Mouse (Mus musculus) limb, embryonic 15.5 days (tissue): ENCODE results near the gene Tspan2. TPM values are rescaled to one million over a fixed set of nuclear protein-coding genes. Genes with fewer than 3 reads are reported as not detected.

Experiments
- ATAC-seq: fragments of 200-750 bp; cut with Nextera tagmentation; 2 replicates; pipeline ENCODE4 v1.8.0; 2017; ENCODE audit warnings: low read depth, moderate TSS enrichment; ENCODE audit not compliant: insufficient number of reproducible peaks, low FRiP score, low TSS enrichment
- H3K27ac ChIP-seq: fragments of 300-500 bp; sonication (generic); 2 replicates; pipeline ENCODE4 v1.5.1; 2015; ENCODE audit warnings: moderate library complexity, mild to moderate bottlenecking, inconsistent platforms
- H3K27me3 ChIP-seq: fragments of 300-500 bp; sonication (generic); 2 replicates; pipeline ENCODE4 v1.6.1; 2015; ENCODE audit warnings: inconsistent platforms
- H3K36me3 ChIP-seq: fragments of 300-500 bp; sonication (generic); 2 replicates; pipeline ENCODE4 v1.6.1; 2015; ENCODE audit warnings: inconsistent platforms
- H3K4me1 ChIP-seq: fragments of 300-500 bp; sonication (generic); 2 replicates; pipeline ENCODE4 v1.6.1; 2015; ENCODE audit warnings: inconsistent platforms
- H3K4me2 ChIP-seq: fragments of 300-500 bp; sonication (generic); 2 replicates; pipeline ENCODE4 v1.6.1; 2015; ENCODE audit warnings: mild to moderate bottlenecking, inconsistent platforms
- H3K4me3 ChIP-seq: fragments of 300-500 bp; sonication (generic); 2 replicates; pipeline ENCODE4 v1.5.1; 2015; ENCODE audit warnings: mild to moderate bottlenecking, inconsistent platforms
- H3K9ac ChIP-seq: fragments of 300-500 bp; sonication (generic); 2 replicates; pipeline ENCODE4 v1.6.1; 2015; ENCODE audit warnings: inconsistent platforms
- H3K9me3 ChIP-seq: fragments of 300-500 bp; sonication (generic); 2 replicates; pipeline ENCODE4 v1.6.1; 2016; ENCODE audit warnings: inconsistent platforms
- WGBS: fragments of 180-500 bp; shearing (Covaris S2); methylation state at CpG from one replicate; pipeline ENCODE4 v1.1.7; 2015; 5-methylcytosine and 5-hydroxymethylcytosine counted together
- polyA plus RNA-seq: library from polyadenylated mRNA; unstranded; fragments of >200 nt; fragmentation: Nextera tagmentation; extraction: Ambion mirVana; gene quantifications from 2 replicates; pipeline ENCODE4 v1.2.1, GENCODE M21; 2015

The Tspan2 gene
- polyA plus RNA-seq, 1 experiment from 2014 or later, result 7.2 TPM

- H3K9ac ChIP-seq, result no peak overlapping the region
- 92% methylated on average over 5 of the region's 5 CpGs for WGBS
- no peak overlapping the region for H3K27ac ChIP-seq
These were observed 16.8 kb downstream of the Tspan2 start for GRCm38 (mm10) chr3:102751136-102751535.

DNA sequence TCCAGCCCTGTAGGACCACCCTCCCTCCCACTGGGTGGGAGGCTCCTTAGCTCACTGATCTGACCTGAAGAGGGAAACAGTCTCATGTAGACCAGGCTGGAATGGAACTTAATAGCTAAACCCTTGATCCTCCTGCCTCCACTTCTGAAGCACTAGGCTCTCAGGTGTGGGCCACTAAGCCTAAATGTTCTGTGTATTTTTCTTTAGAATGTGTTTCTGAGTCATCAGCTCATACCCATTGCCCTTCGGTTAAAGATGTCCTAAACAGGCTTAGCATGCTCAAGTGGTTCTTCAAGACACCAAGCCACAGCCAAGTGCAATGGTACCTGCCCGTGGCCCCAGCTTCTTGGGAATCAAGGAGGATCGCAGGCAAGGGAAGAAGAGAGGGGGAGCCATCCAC is 17.2 kb downstream of the Tspan2 start:
- Histone ChIP-seq H3K27me3 (no peaks in the 10 kb centered on the region), H3K9me3 (no peaks in the 10 kb centered on the region), H3K27ac (no peak overlapping the region), H3K9ac (no peak overlapping the region), H3K4me3 (no peak overlapping the region), H3K4me1 (peaks cover 17% of the 10 kb centered on the region; the same call in 1 of the 2 replicates), H3K36me3 (0 out of 2 replicates have a peak, but pooled peaks cover 4% of the 10 kb centered on the region), H3K4me2 (no peak overlapping the region)
- 86% methylated on average over 3 of the region's 3 CpGs for WGBS
- no peak for ATAC-seq

More at GRCm38 (mm10) chr3:102751136-102751535, 16.8 kb downstream of the Tspan2 start:
- Histone ChIP-seq H3K27me3 (no peaks in the 10 kb centered on the region), H3K4me3 (no peak overlapping the region), H3K4me1 (peaks cover 17% of the 10 kb centered on the region; the same call in 1 of the 2 replicates), H3K9me3 (no peaks in the 10 kb centered on the region), H3K4me2 (no peak overlapping the region), H3K36me3 (0 out of 2 replicates have a peak, but pooled peaks cover 4% of the 10 kb centered on the region)
- ATAC-seq, result no peak

- 89% methylated on average over 4 of the region's 4 CpGs for WGBS
- H3K27ac ChIP-seq, result no peak overlapping the region
These were observed 17.7 kb downstream of the Tspan2 start for GRCm38 (mm10) chr3:102752053-102752452.

DNA sequence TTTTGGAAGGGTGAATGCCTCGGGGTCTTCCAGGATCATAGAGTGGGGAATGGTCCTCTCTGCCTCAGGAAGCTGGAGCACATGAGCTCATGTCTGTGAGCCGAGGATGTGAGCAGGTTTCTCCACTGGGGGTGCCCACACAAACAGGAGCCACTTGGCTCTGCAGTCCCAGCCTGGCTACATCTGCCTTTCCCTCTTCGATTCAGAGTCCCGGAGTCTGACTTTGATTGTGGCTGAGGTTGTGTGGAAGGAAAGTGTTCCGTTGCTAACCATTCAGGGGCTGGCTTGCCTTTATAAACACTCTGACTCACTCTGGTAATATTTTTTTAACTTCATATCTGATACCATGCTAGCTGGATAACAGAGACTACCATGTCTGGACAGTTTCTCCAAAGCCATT is 18.1 kb downstream of the Tspan2 start:
- 0 out of 2 replicates have a peak, but pooled peaks cover 4% of the 10 kb centered on the region for H3K36me3 ChIP-seq
- no peak overlapping the region for H3K9ac ChIP-seq
- H3K27me3 ChIP-seq, result no peaks in the 10 kb centered on the region
- peaks cover 12% of the 10 kb centered on the region; the same call in 1 of the 2 replicates for H3K4me1 ChIP-seq
- H3K4me2 ChIP-seq, result no peak overlapping the region
- no peak overlapping the region for H3K27ac ChIP-seq
- no peak for ATAC-seq
- H3K4me3 ChIP-seq, result no peak overlapping the region
- no peaks in the 10 kb centered on the region for H3K9me3 ChIP-seq
- WGBS, result 60% methylated on average over 5 of the region's 5 CpGs

More at GRCm38 (mm10) chr3:102752053-102752452, 17.7 kb downstream of the Tspan2 start:
- Histone ChIP-seq H3K9me3 (no peaks in the 10 kb centered on the region), H3K4me2 (no peak overlapping the region), H3K27me3 (no peaks in the 10 kb centered on the region), H3K4me3 (no peak overlapping the region), H3K4me1 (peaks cover 14% of the 10 kb centered on the region; the same call in 1 of the 2 replicates), H3K9ac (no peak overlapping the region), H3K36me3 (0 out of 2 replicates have a peak, but pooled peaks cover 4% of the 10 kb centered on the region)
- ATAC-seq, result no peak

GRCm38 (mm10) chr3:102755801-102756200 is 21.5 kb downstream of the Tspan2 start:
- no peak overlapping the region for H3K4me2 ChIP-seq
- no peak for ATAC-seq

DNA sequence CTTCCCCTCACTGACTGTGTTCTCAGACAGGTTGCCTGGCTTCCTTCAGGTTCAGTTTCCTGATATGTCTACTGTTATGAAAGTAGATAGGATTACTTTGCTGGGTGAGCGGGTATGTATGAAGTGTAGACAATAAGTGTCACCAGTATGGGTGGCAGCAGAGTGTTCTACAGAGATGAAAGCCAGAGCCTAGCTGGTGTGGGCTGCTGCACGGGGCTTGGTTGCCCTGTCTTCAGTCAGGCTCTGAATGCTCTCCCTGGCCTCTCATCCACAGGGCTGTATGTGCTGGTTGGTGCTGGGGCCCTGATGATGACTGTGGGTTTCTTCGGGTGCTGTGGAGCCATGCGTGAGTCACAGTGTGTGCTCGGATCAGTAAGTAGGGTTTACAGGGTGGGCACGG is 22.7 kb downstream of the Tspan2 start:
- Histone ChIP-seq H3K4me2 (no peak overlapping the region), H3K27me3 (no peaks in the 10 kb centered on the region), H3K9me3 (no peaks in the 10 kb centered on the region), H3K4me1 (peaks cover 10% of the 10 kb centered on the region; the same call in 1 of the 2 replicates), H3K4me3 (no peak overlapping the region), H3K36me3 (0 out of 2 replicates have a peak, but pooled peaks cover 4% of the 10 kb centered on the region), H3K9ac (no peak overlapping the region), H3K27ac (no peak overlapping the region)
- ATAC-seq, result no peak
- 70% methylated on average over 6 of the region's 6 CpGs for WGBS

More at GRCm38 (mm10) chr3:102755801-102756200, 21.5 kb downstream of the Tspan2 start:
- 0 out of 2 replicates have a peak, but pooled peaks cover 4% of the 10 kb centered on the region for H3K36me3 ChIP-seq
- no peaks in the 10 kb centered on the region for H3K9me3 ChIP-seq
- H3K4me1 ChIP-seq, result peaks cover 12% of the 10 kb centered on the region; the same call in 1 of the 2 replicates
- no peak overlapping the region for H3K4me3 ChIP-seq
- H3K27ac ChIP-seq, result no peak overlapping the region
- WGBS, result 52% methylated on average over 1 of the region's 1 CpGs
- H3K9ac ChIP-seq, result no peak overlapping the region
- H3K27me3 ChIP-seq, result no peaks in the 10 kb centered on the region

DNA sequence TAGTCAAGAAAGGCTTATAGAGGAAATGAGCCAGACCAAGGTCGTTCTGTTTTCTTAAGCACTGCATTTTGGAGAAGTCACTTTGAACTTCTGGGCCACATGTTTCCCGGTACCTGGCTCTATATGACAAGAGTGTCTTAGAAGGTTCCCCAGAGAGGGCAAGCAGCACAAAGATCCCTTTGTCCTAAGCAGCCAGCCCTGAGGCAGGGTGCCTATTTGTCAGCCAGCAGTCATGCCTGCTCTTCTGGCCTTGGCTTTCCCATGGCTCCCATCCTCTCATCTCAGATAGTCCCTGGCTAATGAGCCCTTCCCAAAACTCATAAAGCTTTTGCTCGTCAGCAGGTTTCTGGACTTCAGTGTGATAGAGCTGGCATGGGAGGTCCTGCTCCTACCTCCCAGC is 25.9 kb downstream of the Tspan2 start:
- Histone ChIP-seq H3K4me3 (no peak overlapping the region), H3K27me3 (no peaks in the 10 kb centered on the region), H3K36me3 (0 out of 2 replicates have a peak, but pooled peaks cover 4% of the 10 kb centered on the region), H3K27ac (no peak overlapping the region), H3K9me3 (no peaks in the 10 kb centered on the region), H3K9ac (no peak overlapping the region), H3K4me2 (no peak overlapping the region), H3K4me1 (peaks cover 12% of the 10 kb centered on the region)
- WGBS, result 48% methylated on average over 3 of the region's 3 CpGs
- ATAC-seq, result no peak

GRCm38 (mm10) chr3:102762388-102762787 is 28.1 kb downstream of the Tspan2 start:
- no peaks in the 10 kb centered on the region for H3K27me3 ChIP-seq
- no peak overlapping the region for H3K4me2 ChIP-seq
- H3K9me3 ChIP-seq, result no peaks in the 10 kb centered on the region
- no peak overlapping the region for H3K4me3 ChIP-seq
- H3K9ac ChIP-seq, result no peak overlapping the region
- H3K27ac ChIP-seq, result no peak overlapping the region
- ATAC-seq, result no peak
- WGBS, result 63% methylated on average over 3 of the region's 3 CpGs
- H3K4me1 ChIP-seq, result peaks cover 6% of the 10 kb centered on the region
- 0 out of 2 replicates have a peak, but pooled peaks cover 8% of the 10 kb centered on the region for H3K36me3 ChIP-seq

- Histone ChIP-seq H3K4me3 (no peak overlapping the region), H3K4me1 (peaks cover 6% of the 10 kb centered on the region), H3K27ac (peak overlapping the region; percentile 43), H3K9me3 (no peaks in the 10 kb centered on the region), H3K27me3 (no peaks in the 10 kb centered on the region), H3K9ac (no peak overlapping the region), H3K36me3 (0 out of 2 replicates have a peak, but pooled peaks cover 8% of the 10 kb centered on the region), H3K4me2 (no peak overlapping the region)
- WGBS, result 42% methylated on average over 10 of the region's 10 CpGs
- ATAC-seq, result no peak
These were observed 29.5 kb downstream of the Tspan2 start for GRCm38 (mm10) chr3:102763713-102764400.

DNA sequence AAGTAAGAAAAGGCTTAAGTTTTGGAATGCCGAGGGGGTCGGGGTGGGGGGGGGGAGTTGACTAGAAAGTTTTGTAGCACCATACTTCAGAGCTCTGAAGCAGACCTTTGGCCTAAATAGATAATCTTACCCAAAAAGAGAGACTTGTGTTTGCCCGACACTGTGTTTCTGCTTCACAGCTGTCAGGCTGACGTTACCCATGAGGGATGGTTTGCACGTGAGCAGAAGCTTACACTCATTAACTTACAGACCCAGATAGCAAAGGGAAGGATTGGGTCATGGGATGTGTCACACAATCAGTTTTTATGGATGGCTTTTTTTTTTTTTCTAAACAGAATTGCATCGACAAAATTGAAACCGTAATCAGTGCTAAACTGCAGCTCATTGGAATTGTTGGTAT is 30.5 kb downstream of the Tspan2 start:
- WGBS, result 69% methylated on average over 7 of the region's 7 CpGs
- Histone ChIP-seq H3K4me2 (no peak overlapping the region), H3K4me3 (no peak overlapping the region), H3K9ac (no peak overlapping the region), H3K27ac (no peak overlapping the region), H3K4me1 (peaks cover 6% of the 10 kb centered on the region), H3K27me3 (no peaks in the 10 kb centered on the region), H3K9me3 (no peaks in the 10 kb centered on the region), H3K36me3 (0 out of 2 replicates have a peak, but pooled peaks cover 8% of the 10 kb centered on the region)
- ATAC-seq, result no peak

DNA sequence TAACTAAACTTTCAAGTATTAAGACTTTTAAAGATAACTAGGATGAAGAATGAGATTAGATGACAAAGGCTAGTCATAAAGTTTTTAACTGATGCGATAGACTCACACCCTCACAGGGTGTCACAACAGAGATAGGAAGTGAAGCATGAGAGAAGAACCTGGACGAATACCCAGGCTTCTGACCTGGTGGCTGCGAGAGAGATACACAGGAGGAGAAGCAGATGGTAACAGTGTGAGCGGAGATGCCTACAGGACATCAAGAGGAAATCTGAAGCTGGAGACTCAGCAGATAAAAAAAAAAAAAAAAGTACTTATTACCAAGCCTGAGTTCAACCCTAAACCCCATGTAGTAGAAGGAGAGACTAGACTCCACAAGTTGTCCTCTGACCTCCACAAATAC is 38.7 kb downstream of the Tspan2 start:
- Histone ChIP-seq H3K27me3 (no peaks in the 10 kb centered on the region), H3K4me2 (no peak overlapping the region), H3K36me3 (no peaks in the 10 kb centered on the region), H3K9ac (no peak overlapping the region), H3K4me1 (0 out of 2 replicates have a peak, but pooled peaks cover 2% of the 10 kb centered on the region), H3K27ac (no peak overlapping the region), H3K4me3 (no peak overlapping the region), H3K9me3 (no peaks in the 10 kb centered on the region)
- no peak for ATAC-seq
- 90% methylated on average over 4 of the region's 4 CpGs for WGBS

GRCm38 (mm10) chr3:102782618-102783017 is 48.3 kb downstream of the Tspan2 start, which contains the start of gene Tshb:
Gene Tshb (minus strand): TSS chr3:102782718.
- no peak within 1 kb of the TSS for H3K27ac ChIP-seq
- H3K27me3 ChIP-seq, result no peaks in the 10 kb centered on the region
- H3K9ac ChIP-seq, result no peak within 1 kb of the TSS
- no peak within 1 kb of the TSS for H3K4me2 ChIP-seq
- no peaks in the 10 kb centered on the region for H3K36me3 ChIP-seq
- no peak for ATAC-seq
- WGBS, result 73% methylated on average over 2 of the region's 2 CpGs
- no peak within 1 kb of the TSS for H3K4me3 ChIP-seq
- H3K9me3 ChIP-seq, result no peaks in the 10 kb centered on the region
- no peaks in the 10 kb centered on the region for H3K4me1 ChIP-seq
